Mouse (Mus musculus): ENCODE data around the gene Wdr24. TPM values are rescaled to one million over a fixed set of nuclear protein-coding genes. Genes with fewer than 3 reads are reported as not detected.
A peak's percentile ranks its signal among the peaks of the same experiment; 100 is the strongest.

The Wdr24 gene
- total and polyA plus RNA-seq, 2 experiments from 2014 or later: 10.5 to 13.3 TPM

GRCm38 (mm10) chr17:25830200-25830753 lies 6.8 kb downstream of the Wdr24 start:
- Histone ChIP-seq H3K4me2 (ENCODE audit: low read depth, low read length) (no peak overlapping the region), H3K4me1 (ENCODE audit: control insufficient read depth, insufficient read depth) (peaks cover 39% of the 10 kb centered on the region), H3K9me3 (replicated peaks; ENCODE audit: control insufficient read depth, low read length) (no peaks in the 10 kb centered on the region), H3K36me3 (replicated peaks; ENCODE audit: control insufficient read depth, insufficient read depth, low read length) (peaks cover 33% of the 10 kb centered on the region), H3K4me3 (ENCODE audit: low read depth, low read length) (no peak overlapping the region), H3K27ac (ENCODE audit: low read depth) (no peak overlapping the region), H3K27me3 (ENCODE audit: control insufficient read depth, insufficient read depth, low read length) (no peaks in the 10 kb centered on the region), H3K9ac (replicated peaks; ENCODE audit: low read depth, low read length) (no peak overlapping the region)
- DNase-seq (ENCODE audit: low spot score) (no peak), ATAC-seq (ENCODE audit: insufficient read depth, low read depth) (no peak)
- WGBS: 74% methylated on average over 4 of the region's 4 CpGs
- TF ChIP-seq EP300 (IDR thresholded peaks at IDR 0.05; ENCODE audit: low read depth): no peak
- TF ChIP-seq CTCF (IDR thresholded peaks at IDR 0.05; ENCODE audit: low read depth): no peak

- DNase-seq (ENCODE audit: low spot score) (no peak), ATAC-seq (ENCODE audit: insufficient read depth, low read depth) (no peak)
- Histone ChIP-seq H3K4me2 (ENCODE audit: low read depth, low read length) (peak overlapping the region; percentile 81; the same call in 1 of the 2 replicates), H3K9me3 (replicated peaks; ENCODE audit: control insufficient read depth, low read length) (no peaks in the 10 kb centered on the region), H3K36me3 (replicated peaks; ENCODE audit: control insufficient read depth, insufficient read depth, low read length) (peaks cover 32% of the 10 kb centered on the region), H3K27ac (ENCODE audit: low read depth) (no peak overlapping the region), H3K4me3 (ENCODE audit: low read depth, low read length) (no peak overlapping the region), H3K4me1 (ENCODE audit: control insufficient read depth, insufficient read depth) (peaks cover 40% of the 10 kb centered on the region), H3K9ac (replicated peaks; ENCODE audit: low read depth, low read length) (no peak overlapping the region), H3K27me3 (ENCODE audit: control insufficient read depth, insufficient read depth, low read length) (no peaks in the 10 kb centered on the region)
- TF ChIP-seq EP300 (IDR thresholded peaks at IDR 0.05; ENCODE audit: low read depth) (no peak), CTCF (IDR thresholded peaks at IDR 0.05; ENCODE audit: low read depth) (no peak)
- 80% methylated on average over 14 of the region's 14 CpGs for WGBS
These were observed 7.5 kb downstream of the Wdr24 start for GRCm38 (mm10) chr17:25830806-25831431.

DNA sequence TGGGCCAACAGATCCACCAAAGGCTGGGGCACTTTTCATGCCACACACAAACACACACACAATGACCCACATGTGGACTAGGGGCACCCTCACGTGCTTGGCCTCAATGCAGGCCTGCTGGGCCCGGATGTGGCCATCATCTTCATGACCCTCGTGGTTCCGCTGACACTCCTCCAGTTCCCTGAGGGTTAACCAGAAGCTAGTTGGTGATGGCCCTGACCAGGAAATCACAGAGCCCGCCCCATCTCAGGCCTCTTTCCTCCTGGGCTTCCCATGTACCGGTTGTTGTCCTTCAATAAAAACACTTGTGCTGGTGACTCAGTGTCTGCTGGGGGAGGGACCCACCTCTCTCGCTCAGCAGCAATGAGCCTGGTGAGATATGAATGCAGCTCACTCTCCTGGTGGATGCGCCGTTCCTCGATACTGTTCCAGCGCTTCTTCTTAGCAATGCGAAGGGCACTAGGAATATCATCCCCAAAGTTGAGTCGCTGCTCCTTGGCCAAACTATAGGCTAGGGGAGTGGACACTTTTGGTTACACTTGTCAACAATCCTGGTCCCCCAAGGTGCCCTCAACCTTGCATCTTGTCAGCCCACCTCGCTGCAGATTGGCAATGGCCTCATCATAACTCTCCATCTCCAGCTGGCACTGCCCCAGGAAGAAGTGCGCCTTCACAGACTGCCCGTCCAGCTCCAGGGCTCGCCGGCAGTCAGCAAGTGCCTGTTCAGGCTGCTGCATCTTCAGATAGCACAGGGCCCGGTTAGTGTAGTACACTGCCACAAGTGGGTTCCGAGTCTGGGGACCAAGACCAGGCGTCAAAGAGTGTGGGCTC lies 8.2 kb downstream of the Wdr24 start:
- H3K9ac ChIP-seq (replicated peaks; ENCODE audit: low read depth, low read length): peak overlapping the region; percentile 79
- H3K9me3 ChIP-seq (replicated peaks; ENCODE audit: control insufficient read depth, low read length): no peaks in the 10 kb centered on the region
- 33% methylated on average over 21 of the region's 21 CpGs for WGBS
- ATAC-seq (ENCODE audit: insufficient read depth, low read depth) (no peak), DNase-seq (ENCODE audit: low spot score) (no peak)
- TF ChIP-seq EP300 (IDR thresholded peaks at IDR 0.05; ENCODE audit: low read depth) (no peak), CTCF (IDR thresholded peaks at IDR 0.05; ENCODE audit: low read depth) (no peak)
- peaks cover 48% of the 10 kb centered on the region for H3K4me1 ChIP-seq (ENCODE audit: control insufficient read depth, insufficient read depth)
- peak overlapping the region; percentile 81 for H3K4me2 ChIP-seq (ENCODE audit: low read depth, low read length)
- peak overlapping the region; percentile 77 for H3K4me3 ChIP-seq (ENCODE audit: low read depth, low read length)
- peak overlapping the region; percentile 99 for H3K27ac ChIP-seq (ENCODE audit: low read depth)
- H3K27me3 ChIP-seq (ENCODE audit: control insufficient read depth, insufficient read depth, low read length): no peaks in the 10 kb centered on the region
- H3K36me3 ChIP-seq (replicated peaks; ENCODE audit: control insufficient read depth, insufficient read depth, low read length): peaks cover 24% of the 10 kb centered on the region

- WGBS: under 1% methylated on average over 72 of the region's 77 CpGs
- ATAC-seq (ENCODE audit: insufficient read depth, low read depth): peak; percentile 92
- H3K9me3 ChIP-seq (replicated peaks; ENCODE audit: control insufficient read depth, low read length): no peaks in the 10 kb centered on the region
- peak overlapping the region; percentile 95 for H3K4me2 ChIP-seq (ENCODE audit: low read depth, low read length)
- peaks cover 17% of the 10 kb centered on the region for H3K36me3 ChIP-seq (replicated peaks; ENCODE audit: control insufficient read depth, insufficient read depth, low read length)
- H3K4me1 ChIP-seq (ENCODE audit: control insufficient read depth, insufficient read depth): peaks cover 57% of the 10 kb centered on the region
- H3K27me3 ChIP-seq (ENCODE audit: control insufficient read depth, insufficient read depth, low read length): no peaks in the 10 kb centered on the region
- H3K27ac ChIP-seq (ENCODE audit: low read depth): peak overlapping the region; percentile 99
- peak overlapping the region; percentile 77 for H3K4me3 ChIP-seq (ENCODE audit: low read depth, low read length)
- TF ChIP-seq EP300 (IDR thresholded peaks at IDR 0.05; ENCODE audit: low read depth) (peak; percentile 85), CTCF (IDR thresholded peaks at IDR 0.05; ENCODE audit: low read depth) (no peak)
- H3K9ac ChIP-seq (replicated peaks; ENCODE audit: low read depth, low read length): peak overlapping the region; percentile 79
- peak; percentile 99 for DNase-seq (ENCODE audit: low spot score)
These were observed 9.2 kb downstream of the Wdr24 start for GRCm38 (mm10) chr17:25832436-25833290.

DNA sequence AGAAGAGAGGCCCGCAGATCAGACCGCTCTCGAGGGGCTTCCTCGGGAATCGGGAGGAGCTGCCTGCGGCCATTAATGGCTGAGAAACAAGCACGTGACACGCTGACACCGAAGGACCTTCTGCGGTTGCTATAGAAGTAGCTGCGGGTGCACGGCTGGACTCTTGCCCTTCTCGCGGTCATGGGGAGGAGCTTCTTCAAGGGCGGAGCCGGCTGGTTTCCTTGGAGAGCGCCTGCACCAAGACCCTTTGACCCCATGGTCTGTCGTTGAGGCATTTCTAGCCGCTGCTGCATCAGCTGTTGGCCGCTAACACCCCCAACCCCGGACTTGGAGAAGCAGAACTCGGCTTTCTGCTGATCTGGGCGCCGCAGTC lies 9.8 kb downstream of the Wdr24 start, which contains the start of gene Stub1:
Gene Stub1 (minus strand): TSS at position 114 of the 373 bp plus-strand sequence.
- peaks cover 22% of the 10 kb centered on the region for H3K36me3 ChIP-seq (replicated peaks; ENCODE audit: control insufficient read depth, insufficient read depth, low read length)
- DNase-seq (ENCODE audit: low spot score): peak; percentile 96
- no peaks in the 10 kb centered on the region for H3K9me3 ChIP-seq (replicated peaks; ENCODE audit: control insufficient read depth, low read length)
- ATAC-seq (ENCODE audit: insufficient read depth, low read depth): peak; percentile 78
- no peaks in the 10 kb centered on the region for H3K27me3 ChIP-seq (ENCODE audit: control insufficient read depth, insufficient read depth, low read length)
- TF ChIP-seq EP300 (IDR thresholded peaks at IDR 0.05; ENCODE audit: low read depth) (peak; percentile 15; the same call in 1 of the 2 replicates), CTCF (IDR thresholded peaks at IDR 0.05; ENCODE audit: low read depth) (no peak)
- peak within 1 kb of the TSS; percentile 77 for H3K4me3 ChIP-seq (ENCODE audit: low read depth, low read length)
- peak within 1 kb of the TSS; percentile 95 for H3K4me2 ChIP-seq (ENCODE audit: low read depth, low read length)
- under 1% methylated on average over 24 of the region's 24 CpGs for WGBS
- H3K27ac ChIP-seq (ENCODE audit: low read depth): peak within 1 kb of the TSS; percentile 99
- H3K4me1 ChIP-seq (ENCODE audit: control insufficient read depth, insufficient read depth): peaks cover 55% of the 10 kb centered on the region
- H3K9ac ChIP-seq (replicated peaks; ENCODE audit: low read depth, low read length): peak within 1 kb of the TSS; percentile 79
